Mouse (Mus musculus): ENCODE data around the gene Tcea2.

DNA sequence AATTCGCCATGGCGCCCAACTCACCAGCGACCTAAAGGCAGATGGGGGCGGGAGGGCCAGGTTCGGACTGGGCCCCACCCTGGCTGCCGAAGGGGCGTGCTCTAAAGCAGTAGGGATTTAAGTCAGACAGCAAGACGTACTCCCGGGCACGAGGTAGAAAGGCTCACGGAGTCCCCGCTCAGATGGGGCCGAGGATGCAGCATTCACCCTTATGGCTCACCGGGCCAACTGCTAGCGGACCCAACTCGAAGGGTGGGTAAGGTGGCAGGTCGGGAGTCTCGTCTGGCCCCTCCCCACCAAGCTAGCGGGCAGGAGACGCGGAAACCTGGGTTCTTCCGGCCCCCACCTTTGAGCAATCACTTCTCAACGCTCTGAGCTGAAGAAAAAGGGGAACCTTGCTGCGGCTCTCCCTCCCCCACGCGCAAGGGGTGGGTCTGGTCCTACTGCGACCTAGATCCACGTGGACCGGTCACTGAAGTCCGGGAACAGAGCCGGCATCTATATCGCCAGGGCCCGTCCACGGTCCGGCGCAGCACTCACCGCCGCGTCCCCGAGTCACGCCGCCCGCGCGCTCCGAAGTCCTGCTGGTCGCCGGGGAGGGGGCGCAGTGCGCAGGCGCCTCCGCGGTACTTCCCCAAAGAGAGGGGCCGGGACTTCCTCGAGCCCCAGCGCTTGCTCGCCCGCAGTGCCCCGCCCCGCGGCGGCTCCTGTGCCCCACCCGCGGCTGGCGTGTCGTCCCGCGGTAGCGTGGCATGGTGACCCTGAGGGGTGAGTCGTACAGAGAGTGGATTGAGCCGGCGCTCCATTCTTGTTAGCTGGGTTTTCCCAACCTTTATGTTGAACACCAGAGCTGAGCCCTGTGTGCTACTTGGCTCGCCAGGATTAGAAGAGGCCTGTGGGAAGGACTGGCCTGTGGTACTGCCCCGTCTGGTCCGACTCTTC lies 13.5 kb downstream of the Tcea2 start, which contains the start of gene Rgs19:
- TF ChIP-seq POLR2A (IDR thresholded peaks at IDR 0.05; ENCODE audit: insufficient read depth, low read length) (peak; percentile 10), CTCF (IDR thresholded peaks at IDR 0.05; ENCODE audit: low read depth, low read length) (no peak), EP300 (IDR thresholded peaks at IDR 0.05; ENCODE audit: insufficient read depth, low read depth, low read length) (no peak)

Data from ES-Bruce4 (cell line).